Mouse (Mus musculus) midbrain, embryonic 10.5 days (tissue): Measurements from ENCODE around the gene Tead1. TPM values are rescaled to one million over a fixed set of nuclear protein-coding genes. Genes with fewer than 3 reads are reported as not detected.

ENCODE experiments used
- DNase-seq: peaks from one replicate; pipeline ENCODE4 v3.0.0-alpha.2; 2017; ENCODE audit warnings: low spot score
- H3K27ac ChIP-seq: fragments of 300-500 bp; sonication (generic); replicated peaks from 2 replicates; pipeline ENCODE4 v1.5.1; 2016; ENCODE audit warnings: mild to moderate bottlenecking
- H3K27me3 ChIP-seq: fragments of 300-500 bp; sonication (generic); 2 replicates; pipeline ENCODE4 v1.6.1; 2016; ENCODE audit warnings: low read depth, mild to moderate bottlenecking; ENCODE audit not compliant: poor library complexity, severe bottlenecking
- H3K36me3 ChIP-seq: fragments of 300-500 bp; sonication (generic); 2 replicates; pipeline ENCODE4 v1.6.1; 2016; ENCODE audit warnings: mild to moderate bottlenecking, moderate library complexity
- H3K4me1 ChIP-seq: fragments of 300-500 bp; sonication (generic); 2 replicates; pipeline ENCODE4 v1.6.1; 2016
- H3K4me3 ChIP-seq: fragments of 300-500 bp; sonication (generic); 2 replicates; pipeline ENCODE4 v1.5.1; 2016; ENCODE audit warnings: mild to moderate bottlenecking, moderate library complexity
- H3K9me3 ChIP-seq: fragments of 300-500 bp; sonication (generic); replicated peaks from 2 replicates; pipeline ENCODE4 v1.6.1; 2016; ENCODE audit warnings: mild to moderate bottlenecking
- WGBS: fragments of 180-500 bp; shearing (Covaris S2); methylation state at CpG from one replicate; pipeline ENCODE4 v1.1.7; 2016; 5-methylcytosine and 5-hydroxymethylcytosine counted together
- polyA plus RNA-seq: library from polyadenylated mRNA; unstranded; fragments of >200 nt; fragmentation: Nextera tagmentation; extraction: Ambion mirVana; gene quantifications from 2 replicates; pipeline ENCODE4 v1.2.1, GENCODE M21; 2016

Tead1 gene
- polyA plus RNA-seq, 1 experiment from 2014 or later, result 17.1 TPM

- Histone ChIP-seq H3K27ac (no peak overlapping the region), H3K36me3 (no peaks in the 10 kb centered on the region), H3K4me1 (peaks cover 77% of the 10 kb centered on the region), H3K27me3 (no peaks in the 10 kb centered on the region), H3K4me3 (no peak overlapping the region), H3K9me3 (no peaks in the 10 kb centered on the region)
- DNase-seq, result no peak
- 84% methylated on average over 2 of the region's 2 CpGs for WGBS
Observed at GRCm38 (mm10) chr7:112790334-112790733, 111.2 kb downstream of the Tead1 start.

DNA sequence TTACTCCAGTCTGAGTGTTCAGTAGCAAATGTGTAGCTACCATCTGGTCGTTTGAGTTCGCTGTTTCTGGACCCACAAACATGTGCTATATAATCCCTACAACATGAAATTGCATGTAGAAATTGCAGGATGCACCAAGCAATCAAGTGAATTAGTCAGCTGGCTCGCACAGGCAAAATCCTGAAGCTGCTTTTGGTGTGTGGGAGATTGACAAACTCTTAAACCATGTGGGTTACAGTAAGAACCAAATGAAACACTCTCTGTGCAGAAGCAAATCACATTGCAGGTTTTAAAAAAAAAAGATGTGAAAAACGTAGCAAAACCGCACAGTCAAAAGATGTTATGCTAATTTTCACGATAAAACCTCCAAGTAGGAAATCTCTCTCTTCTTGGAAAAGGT lies 113.6 kb downstream of the Tead1 start:
- no peaks in the 10 kb centered on the region for H3K27me3 ChIP-seq
- WGBS, result 93% methylated on average over 6 of the region's 6 CpGs
- DNase-seq, result no peak
- no peaks in the 10 kb centered on the region for H3K9me3 ChIP-seq
- H3K4me1 ChIP-seq, result peaks cover 55% of the 10 kb centered on the region
- H3K27ac ChIP-seq, result no peak overlapping the region
- H3K36me3 ChIP-seq, result no peaks in the 10 kb centered on the region
- H3K4me3 ChIP-seq, result no peak overlapping the region

- 61% methylated on average over 7 of the region's 7 CpGs for WGBS
- no peaks in the 10 kb centered on the region for H3K36me3 ChIP-seq
- DNase-seq, result no peak
- H3K9me3 ChIP-seq, result no peaks in the 10 kb centered on the region
- peaks cover 43% of the 10 kb centered on the region for H3K4me1 ChIP-seq
- H3K27ac ChIP-seq, result peak overlapping the region; percentile 60
- H3K4me3 ChIP-seq, result no peak overlapping the region
- H3K27me3 ChIP-seq, result no peaks in the 10 kb centered on the region
Observed at GRCm38 (mm10) chr7:112793903-112794302, 114.8 kb downstream of the Tead1 start.

DNA sequence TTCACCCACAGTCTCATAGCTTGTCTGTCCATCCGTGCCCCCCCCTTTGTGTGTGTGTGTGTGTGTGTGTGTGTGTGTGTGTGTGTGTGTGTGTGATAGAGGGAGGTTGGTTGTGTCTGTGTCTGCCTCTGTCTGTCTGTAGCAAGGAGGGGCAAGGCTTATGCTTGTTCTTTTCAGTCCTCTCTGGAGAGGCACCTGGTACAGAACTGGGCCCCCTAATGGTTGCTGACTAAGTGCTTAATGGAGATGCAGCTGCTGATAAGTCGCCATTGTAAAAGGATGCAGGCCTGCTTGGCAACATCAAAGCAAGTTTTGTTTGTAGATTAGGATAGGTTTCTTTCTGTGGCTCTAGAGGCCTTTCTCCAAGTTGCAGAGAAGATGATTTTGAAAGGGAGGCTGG lies 115.4 kb downstream of the Tead1 start:
- peak; percentile 22 for DNase-seq
- 13% methylated on average over 2 of the region's 2 CpGs for WGBS
- Histone ChIP-seq H3K27me3 (no peaks in the 10 kb centered on the region), H3K27ac (peak overlapping the region; percentile 60), H3K9me3 (no peaks in the 10 kb centered on the region), H3K4me3 (no peak overlapping the region), H3K36me3 (no peaks in the 10 kb centered on the region), H3K4me1 (peaks cover 41% of the 10 kb centered on the region)

- H3K36me3 ChIP-seq, result no peaks in the 10 kb centered on the region
- no peak overlapping the region for H3K4me3 ChIP-seq
- no peaks in the 10 kb centered on the region for H3K9me3 ChIP-seq
- H3K27ac ChIP-seq, result no peak overlapping the region
- H3K27me3 ChIP-seq, result no peaks in the 10 kb centered on the region
- H3K4me1 ChIP-seq, result peaks cover 50% of the 10 kb centered on the region
- DNase-seq, result no peak
- WGBS, result 90% methylated on average over 8 of the region's 8 CpGs
Observed at GRCm38 (mm10) chr7:112797526-112798321, 118.6 kb downstream of the Tead1 start.

DNA sequence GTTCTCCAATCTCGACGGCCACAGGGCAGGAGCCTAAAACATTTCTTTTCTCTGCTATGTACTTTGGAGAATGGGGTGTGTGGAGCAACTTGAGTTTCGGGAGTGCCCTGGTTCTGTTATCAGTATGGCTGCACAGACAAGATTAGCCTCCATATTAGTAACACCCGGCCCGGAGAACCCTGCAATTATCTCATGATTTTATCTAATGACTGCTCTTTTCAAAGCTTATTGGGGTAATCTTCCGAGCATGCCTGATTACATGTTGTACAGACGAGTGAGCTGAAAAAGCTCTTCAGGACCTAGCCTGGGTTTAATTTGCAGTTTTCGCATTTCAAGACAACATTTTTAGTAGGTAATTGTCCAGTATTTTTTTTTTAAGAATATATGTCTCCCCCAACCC lies 122.6 kb downstream of the Tead1 start:
- WGBS, result 75% methylated on average over 8 of the region's 8 CpGs
- DNase-seq, result no peak
- Histone ChIP-seq H3K4me3 (no peak overlapping the region), H3K9me3 (no peaks in the 10 kb centered on the region), H3K36me3 (no peaks in the 10 kb centered on the region), H3K4me1 (peaks cover 43% of the 10 kb centered on the region), H3K27me3 (no peaks in the 10 kb centered on the region), H3K27ac (no peak overlapping the region)

GRCm38 (mm10) chr7:112806718-112807400 lies 127.7 kb downstream of the Tead1 start:
- Histone ChIP-seq H3K27ac (peak overlapping the region; percentile 67), H3K4me1 (peaks cover 70% of the 10 kb centered on the region), H3K9me3 (no peaks in the 10 kb centered on the region), H3K27me3 (no peaks in the 10 kb centered on the region), H3K36me3 (no peaks in the 10 kb centered on the region), H3K4me3 (peak overlapping the region; percentile 42)
- 36% methylated on average over 2 of the region's 2 CpGs for WGBS
- DNase-seq, result no peak

DNA sequence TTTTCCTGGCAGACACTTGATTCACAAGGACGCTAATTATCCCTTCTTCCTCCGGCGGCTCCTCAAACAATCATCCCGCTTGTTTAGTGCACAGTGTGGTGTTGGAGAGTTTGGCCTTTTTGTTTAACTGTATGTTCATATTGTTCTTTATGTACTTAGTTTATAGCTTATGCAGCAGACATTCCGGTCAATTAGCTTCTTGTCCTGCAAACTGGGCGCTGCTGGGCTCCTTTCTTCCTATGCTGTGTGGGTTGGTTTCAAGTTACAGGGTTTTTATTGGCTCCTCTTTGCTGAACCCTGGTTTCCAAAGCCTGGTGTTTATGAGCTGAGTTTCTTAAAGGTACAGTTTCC lies 128.3 kb downstream of the Tead1 start:
- Histone ChIP-seq H3K27ac (peak overlapping the region; percentile 67), H3K36me3 (no peaks in the 10 kb centered on the region), H3K4me3 (peak overlapping the region; percentile 42), H3K9me3 (no peaks in the 10 kb centered on the region), H3K4me1 (peaks cover 66% of the 10 kb centered on the region), H3K27me3 (no peaks in the 10 kb centered on the region)
- 1% methylated on average over 6 of the region's 6 CpGs for WGBS
- peak; percentile 47 for DNase-seq

GRCm38 (mm10) chr7:112810752-112811151 lies 131.6 kb downstream of the Tead1 start:
- H3K9me3 ChIP-seq, result no peaks in the 10 kb centered on the region
- no peaks in the 10 kb centered on the region for H3K36me3 ChIP-seq
- H3K4me1 ChIP-seq, result peaks cover 53% of the 10 kb centered on the region
- DNase-seq, result no peak
- H3K27me3 ChIP-seq, result no peaks in the 10 kb centered on the region
- 51% methylated on average over 7 of the region's 7 CpGs for WGBS
- H3K4me3 ChIP-seq, result no peak overlapping the region
- H3K27ac ChIP-seq, result 0 out of 2 replicates have a peak overlapping the region, but pooled peaks have one; percentile 28

GRCm38 (mm10) chr7:112812037-112812775 lies 133.1 kb downstream of the Tead1 start:
- Histone ChIP-seq H3K27me3 (no peaks in the 10 kb centered on the region), H3K27ac (no peak overlapping the region), H3K9me3 (no peaks in the 10 kb centered on the region), H3K4me3 (no peak overlapping the region), H3K4me1 (peaks cover 39% of the 10 kb centered on the region), H3K36me3 (no peaks in the 10 kb centered on the region)
- 89% methylated on average over 10 of the region's 10 CpGs for WGBS
- no peak for DNase-seq

DNA sequence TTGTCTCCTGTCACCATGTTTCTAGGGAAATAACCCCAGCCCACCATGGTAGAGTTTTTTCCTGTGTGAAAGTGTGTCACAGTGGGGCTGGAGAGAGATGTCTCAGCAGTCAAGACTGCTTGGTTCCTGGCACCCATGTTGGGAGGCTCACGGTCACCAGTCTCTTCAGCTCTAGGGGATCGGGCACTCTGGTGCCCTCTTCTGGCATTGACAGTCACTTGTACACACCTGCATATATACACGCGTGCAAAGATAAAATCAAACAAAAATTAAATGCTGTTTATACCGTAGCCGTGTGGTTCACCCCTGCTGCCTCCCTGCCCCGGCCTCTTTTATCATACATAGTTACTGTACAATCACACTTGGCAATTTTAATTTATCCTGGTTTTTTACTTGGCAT lies 134.0 kb downstream of the Tead1 start:
- H3K4me1 ChIP-seq, result peaks cover 29% of the 10 kb centered on the region
- WGBS, result 94% methylated on average over 7 of the region's 7 CpGs
- no peak for DNase-seq

DNA sequence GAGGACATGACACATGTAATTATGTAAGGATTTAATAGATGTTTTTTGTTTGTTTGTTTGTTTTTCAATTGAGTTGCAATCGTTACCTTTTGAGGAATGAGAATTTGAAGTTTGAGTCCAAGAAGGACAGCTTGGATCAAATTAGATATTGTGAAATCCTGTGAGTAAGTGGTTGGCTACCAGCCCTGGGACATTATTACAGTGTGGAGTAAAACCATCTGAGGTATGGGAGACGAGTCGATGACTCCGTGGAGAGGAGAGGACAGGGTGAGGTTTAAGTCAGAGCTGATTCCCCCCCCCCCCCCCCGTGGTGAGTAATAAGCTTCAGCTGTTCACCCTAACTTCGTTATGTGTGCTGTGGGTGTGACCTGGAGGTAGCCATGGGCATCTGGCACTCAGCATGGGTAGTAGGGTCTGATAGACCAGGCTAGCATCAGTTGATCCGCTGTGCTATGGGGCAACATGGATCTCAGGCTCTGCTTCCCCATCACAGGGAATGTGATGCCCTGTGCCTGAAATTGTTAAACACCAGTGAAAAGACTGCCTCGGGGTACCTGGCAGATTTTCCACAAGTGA lies 134.7 kb downstream of the Tead1 start:
- H3K4me1 ChIP-seq, result peaks cover 23% of the 10 kb centered on the region
- no peak overlapping the region for H3K27ac ChIP-seq
- H3K27me3 ChIP-seq, result no peaks in the 10 kb centered on the region
- H3K9me3 ChIP-seq, result no peaks in the 10 kb centered on the region
- WGBS, result 90% methylated on average over 8 of the region's 8 CpGs
- H3K36me3 ChIP-seq, result no peaks in the 10 kb centered on the region
- no peak overlapping the region for H3K4me3 ChIP-seq
- DNase-seq, result no peak

More for the DNA sequence above, 134.0 kb downstream of the Tead1 start:
- Histone ChIP-seq H3K27ac (no peak overlapping the region), H3K36me3 (no peaks in the 10 kb centered on the region), H3K4me3 (no peak overlapping the region), H3K9me3 (no peaks in the 10 kb centered on the region), H3K27me3 (no peaks in the 10 kb centered on the region)
